Mouse (Mus musculus) adrenal gland, adult 8-10 months (tissue): ENCODE data around the gene Gatad1. TPM values are rescaled to one million over a fixed set of nuclear protein-coding genes. Genes with fewer than 3 reads are reported as not detected.
A peak's percentile ranks its signal among the peaks of the same experiment; 100 is the strongest.
"Not testable (repeated sequence)": the region's sequence is repeated elsewhere in the genome, so short reads cannot be mapped to it uniquely, and the experiment has no call there.

Experiments
- DNase-seq: peaks from one replicate; pipeline ENCODE4 v3.0.0; 2022
- microRNA-seq, 2 experiments: library from miRNA; unstranded; fragments of <30 nt; microRNA quantifications; one replicate each; pipeline ENCODE4 v1.2.0; 2022
- total RNA-seq, 4 experiments: library from RNA; stranded (reverse); gene quantifications; 2 replicates each; pipeline ENCODE4 v1.2.4; 2022

Gatad1 gene
- total RNA-seq, 4 experiments from 2014 or later: 131 to 156 (median 142) TPM

DNA sequence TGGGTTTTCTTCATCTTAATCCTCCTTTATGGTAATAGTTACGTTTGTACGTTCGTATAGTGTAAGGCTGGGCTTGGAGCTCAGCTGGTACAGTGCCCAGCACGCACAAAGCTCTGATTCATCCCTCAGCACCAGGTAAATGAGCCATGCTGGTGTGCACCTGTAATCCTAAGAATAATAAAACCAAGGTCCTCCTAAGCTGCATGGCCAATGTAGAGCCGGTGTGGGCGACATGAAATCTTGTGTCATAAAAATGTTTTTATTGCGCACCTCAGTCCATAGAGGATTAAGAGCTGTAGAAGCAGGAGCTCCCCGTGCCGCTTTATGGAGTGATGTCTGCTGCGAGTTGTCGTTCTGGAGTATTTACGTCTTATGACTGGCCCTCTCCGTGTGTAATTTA is 23.7 kb downstream of the Gatad1 start:
- DNase-seq: no peak

DNA sequence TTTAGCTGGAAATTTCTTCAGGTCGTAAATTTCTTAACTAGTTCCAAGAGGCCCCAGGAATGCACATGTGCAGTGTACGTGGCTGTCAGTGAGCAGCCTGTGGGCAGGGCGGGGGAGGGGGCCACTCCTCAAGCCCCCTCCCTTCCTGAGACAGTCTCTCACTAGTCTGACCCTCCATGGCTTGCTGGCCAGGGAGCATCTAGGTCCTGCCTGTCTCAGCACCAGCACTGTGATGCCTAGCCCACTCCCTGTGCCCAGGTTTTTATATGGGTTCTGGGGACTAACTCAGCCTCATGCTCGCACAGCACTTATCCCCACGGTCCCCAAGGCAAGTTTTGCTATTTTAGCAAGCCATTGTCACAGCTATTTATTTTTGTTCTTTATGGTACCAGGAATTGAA is 24.7 kb downstream of the Gatad1 start:
- DNase-seq: no peak

DNA sequence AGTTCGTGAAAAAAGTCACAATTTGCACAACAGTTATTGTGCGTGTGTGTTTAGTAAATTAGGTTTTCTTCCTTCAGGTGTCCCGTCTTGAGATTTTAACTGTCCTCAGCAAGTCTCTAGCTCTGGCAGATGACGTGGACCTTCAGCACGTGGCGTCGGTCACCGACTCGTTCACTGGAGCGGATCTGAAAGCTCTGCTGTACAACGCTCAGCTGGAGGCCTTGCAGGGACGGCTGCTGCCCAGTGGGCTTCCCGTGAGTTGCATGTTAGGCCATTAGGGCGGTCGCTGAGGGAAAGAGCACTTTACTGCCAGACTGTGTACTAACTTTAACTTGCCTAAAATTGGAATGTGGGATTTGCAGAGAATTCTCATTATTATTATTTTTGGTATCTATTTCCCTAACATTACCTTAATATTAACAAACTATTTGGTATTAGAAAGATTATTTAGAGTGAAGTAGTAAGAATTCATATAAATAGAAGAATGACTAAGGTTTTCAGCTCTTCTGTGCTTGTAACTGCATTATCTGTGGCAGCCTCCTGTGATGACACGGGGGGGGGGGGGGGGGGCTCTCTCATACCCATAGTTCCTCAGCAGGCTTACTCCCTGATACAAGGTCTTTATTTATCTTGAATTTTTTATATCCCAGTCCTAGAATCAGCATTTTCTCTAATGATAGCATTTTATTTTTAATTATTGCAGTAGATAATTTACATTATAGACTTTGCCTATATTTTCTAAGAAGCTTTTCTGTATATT is 25.3 kb downstream of the Gatad1 start:
- DNase-seq: no peak

DNA sequence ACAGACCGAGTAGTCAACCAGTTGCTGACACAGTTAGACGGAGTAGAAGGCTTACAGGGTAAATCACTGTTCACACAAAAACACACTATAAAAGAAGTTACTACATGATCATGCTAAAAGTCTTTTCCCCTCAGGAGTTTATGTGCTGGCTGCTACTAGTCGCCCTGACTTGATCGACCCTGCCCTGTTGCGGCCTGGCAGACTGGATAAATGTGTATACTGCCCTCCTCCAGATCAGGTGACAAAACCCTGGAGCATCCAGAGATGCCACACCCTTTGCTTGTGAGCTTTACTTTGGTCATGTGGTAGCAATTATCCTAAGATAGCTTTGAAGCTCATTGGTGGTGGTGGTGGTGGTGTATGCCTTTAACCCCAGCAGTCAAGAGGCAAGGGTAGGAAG is 26.9 kb downstream of the Gatad1 start:
- DNase-seq: no peak

DNA sequence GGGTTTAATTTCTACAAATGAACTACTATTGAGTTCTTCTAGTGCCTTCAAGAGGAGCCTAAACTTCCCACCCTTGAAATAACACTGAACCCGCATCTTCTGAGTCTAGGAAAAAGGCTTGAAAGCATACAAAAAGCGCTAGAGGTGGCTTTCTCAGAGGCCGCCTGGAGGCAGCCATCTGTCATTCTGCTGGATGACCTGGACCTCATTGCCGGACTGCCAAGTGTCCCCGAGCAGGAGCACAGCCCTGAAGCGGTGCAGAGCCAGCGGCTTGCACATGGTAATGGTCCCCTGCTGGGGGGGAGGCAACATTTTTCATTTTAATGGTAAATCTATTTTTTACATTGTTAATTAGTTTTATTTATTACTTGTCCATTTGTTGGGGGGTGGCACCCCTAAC is 36.5 kb downstream of the Gatad1 start:
- DNase-seq: no peak

DNA sequence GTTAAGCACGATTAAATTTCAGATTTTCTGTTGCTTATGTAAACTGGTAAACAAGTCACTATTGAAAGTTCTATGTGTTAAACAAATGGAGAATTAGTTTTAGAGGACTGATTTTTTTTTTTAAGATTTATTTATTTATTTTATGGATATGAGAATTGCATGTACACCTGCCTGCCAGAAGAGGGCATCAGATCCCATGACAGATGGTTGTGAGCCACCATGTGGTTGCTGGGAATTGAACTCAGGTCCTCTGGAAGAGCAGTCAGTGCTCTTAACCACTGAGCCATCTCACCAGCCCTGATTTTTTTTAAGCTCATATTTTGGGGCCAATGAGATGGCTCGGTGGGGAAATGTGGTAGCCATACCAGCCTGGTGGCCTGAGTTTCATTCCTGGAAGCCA is 45.1 kb downstream of the Gatad1 start:
- DNase-seq: not testable (repeated sequence)

DNA sequence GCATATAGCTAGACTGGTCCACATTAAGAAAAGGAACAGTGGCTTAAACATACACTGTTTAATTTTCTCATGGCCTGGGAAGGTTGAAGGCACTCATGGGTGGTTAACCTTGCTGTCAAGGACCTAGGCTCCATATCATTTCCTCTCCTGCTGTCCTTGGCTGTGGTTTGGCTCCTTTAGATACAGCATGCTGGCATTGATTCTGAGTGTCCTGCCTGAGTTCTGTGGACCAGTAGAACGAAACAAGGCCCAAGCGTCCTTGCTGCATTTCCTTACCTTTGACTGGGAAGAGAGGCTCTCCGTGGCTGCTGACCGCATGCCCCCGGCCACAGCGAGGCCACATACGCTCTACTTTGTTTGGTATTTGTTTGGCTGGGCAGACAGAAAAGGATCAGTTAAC is 47.7 kb downstream of the Gatad1 start:
- peak; percentile 34 for DNase-seq

DNA sequence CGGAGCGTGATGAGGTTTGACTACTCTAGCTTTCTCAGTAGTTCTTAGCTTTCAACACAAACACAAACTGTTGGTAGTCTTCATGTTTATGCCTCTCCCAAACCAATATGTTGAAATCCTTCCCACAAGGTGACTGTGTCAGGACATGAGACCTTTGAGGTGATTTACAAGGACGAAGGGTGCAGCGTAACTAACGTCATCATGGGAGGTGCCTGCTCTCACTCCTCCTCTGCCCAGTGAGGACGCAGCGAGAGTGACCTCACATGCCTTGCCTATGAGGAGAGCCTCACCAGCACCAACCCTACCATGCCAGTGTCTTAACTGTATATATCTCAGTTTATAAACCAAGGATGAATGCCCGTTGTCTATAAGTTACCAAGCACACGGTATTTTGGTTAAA is 49.9 kb downstream of the Gatad1 start:
- peak; percentile 59 for DNase-seq

DNA sequence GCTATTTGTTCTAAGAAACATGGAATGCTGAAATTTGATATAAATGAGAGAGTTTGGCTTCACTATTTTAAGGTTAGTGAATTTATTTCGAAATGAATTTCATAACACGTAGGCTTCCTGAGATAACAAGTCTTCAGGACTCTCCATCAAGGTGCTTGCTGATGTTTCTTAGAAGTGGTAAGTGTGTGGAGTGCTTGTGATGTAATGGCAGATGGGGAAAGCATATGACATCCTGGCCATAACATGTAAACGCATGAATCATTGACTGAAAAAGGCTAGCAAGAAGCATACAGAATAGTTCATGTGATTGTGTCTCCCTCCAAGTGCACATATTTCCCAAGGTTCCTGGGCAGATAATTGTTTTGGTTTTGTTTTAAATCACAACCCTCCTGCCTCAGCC is 56.2 kb downstream of the Gatad1 start:
- no peak for DNase-seq

DNA sequence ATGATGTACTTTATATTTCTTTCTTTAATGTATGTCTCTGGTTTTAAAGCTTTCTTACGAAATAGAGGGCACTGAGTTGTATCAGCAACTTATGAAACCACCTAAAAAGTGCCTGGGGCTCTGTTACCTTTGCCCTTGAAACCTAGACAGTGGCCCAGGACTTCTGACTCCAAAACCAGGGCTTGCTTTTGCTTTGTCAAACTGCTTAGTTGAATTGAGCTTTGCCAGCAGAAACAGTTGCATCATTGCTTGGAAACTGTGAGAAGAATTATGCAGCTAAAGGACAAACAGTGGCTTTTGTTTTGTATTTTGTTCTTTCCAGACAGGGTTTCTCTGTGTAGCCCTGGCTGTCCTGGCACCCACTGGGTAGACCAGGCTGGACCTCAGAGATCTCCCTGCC is 56.7 kb downstream of the Gatad1 start:
- DNase-seq: no peak

DNA sequence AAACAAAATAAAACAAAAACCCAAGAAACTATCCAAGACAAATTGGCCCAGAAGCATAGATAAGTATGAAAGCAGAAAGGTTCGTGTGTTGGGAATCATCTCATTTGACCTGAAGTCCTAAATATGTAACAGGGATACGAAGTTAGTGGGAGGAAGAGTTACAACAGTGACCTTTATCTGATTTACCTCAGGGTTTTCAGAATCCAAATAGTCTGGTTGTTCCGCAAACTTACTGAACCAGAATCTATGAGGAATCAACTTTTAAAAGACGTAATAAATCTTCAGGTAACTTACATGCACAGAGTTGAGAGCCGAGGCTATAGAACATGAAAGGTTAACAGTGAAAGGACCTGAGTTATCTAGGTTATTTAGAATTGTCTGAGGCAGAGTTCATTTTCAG is 58.2 kb downstream of the Gatad1 start:
- no peak for DNase-seq

DNA sequence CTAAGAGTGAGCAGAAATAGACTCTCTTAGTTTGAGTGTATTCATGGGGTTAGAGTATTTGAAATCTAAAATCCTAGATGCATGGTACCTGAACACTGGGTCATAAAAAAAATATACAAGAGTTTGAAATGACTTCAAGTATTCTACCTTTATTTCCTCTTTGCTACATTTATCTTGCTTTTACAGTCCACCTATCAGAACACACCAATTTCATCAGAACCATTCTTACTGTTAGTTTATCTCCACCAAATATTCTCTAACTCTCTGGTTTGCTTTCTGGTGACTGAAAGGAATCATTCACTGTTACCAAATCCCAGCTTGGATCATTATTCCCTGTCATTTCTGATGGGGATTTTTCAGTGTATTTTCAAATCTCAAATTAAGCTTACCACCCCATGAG is 59.8 kb downstream of the Gatad1 start:
- no peak for DNase-seq

DNA sequence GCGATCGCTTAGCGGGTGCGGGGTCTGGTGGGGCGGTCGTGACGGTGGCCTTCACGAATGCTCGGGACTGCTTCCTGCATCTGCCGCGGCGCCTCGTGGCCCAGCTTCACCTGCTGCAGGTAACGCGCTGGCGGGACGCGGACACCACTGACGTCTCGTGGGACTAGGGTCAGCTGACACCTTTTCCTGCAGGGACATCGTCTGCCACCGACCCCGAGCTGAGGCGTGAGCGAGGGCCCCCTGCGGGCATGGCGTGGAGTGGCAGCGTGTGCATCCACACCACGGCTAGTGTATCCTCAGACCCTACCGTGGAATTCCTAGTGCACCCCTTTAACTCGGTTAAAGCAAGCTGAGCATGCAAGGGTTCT is 60.6 kb downstream of the Gatad1 start, which contains the start of gene Rbm48:
Gene Rbm48, minus strand, starts transcription at position 187 of the 368 bp plus-strand sequence.
- peak; percentile 76 for DNase-seq

DNA sequence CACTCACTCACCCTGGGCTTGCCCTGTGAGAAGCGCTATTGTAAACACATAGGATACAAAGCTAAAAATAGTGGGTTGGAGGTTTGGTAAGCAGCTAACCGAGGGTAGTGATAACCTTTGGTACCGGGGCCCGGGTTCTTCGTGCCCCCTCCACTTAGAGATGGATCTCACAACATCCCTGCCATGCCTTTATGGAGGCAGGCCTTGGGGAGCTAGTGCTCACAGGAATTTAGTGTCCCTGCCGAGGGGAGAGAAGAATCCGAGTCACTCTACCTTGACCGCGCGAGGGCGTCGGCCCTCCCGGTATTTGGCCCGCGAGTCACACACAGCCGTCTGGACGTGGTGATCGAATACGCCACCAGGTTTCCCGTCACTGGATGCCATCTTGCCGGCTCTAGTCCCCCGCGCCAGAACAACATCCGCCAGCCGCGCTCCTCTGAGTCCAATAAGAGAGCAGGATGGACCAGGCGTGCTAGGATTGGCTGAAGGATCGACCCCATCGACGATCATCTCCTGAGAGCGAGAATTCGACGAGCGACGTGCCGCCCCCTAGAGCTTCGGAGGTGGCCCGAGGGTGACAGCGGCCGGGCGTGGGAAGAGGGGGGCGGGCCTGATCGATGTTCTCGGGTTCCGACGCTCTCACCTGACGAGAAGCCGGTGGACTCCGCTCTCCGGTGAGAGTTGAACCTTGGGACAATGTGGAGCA is 61.1 kb downstream of the Gatad1 start, which contains the start of gene Pex1:
Gene Pex1, plus strand, starts transcription at position 374 of the 706 bp plus-strand sequence.
- DNase-seq: peak; percentile 95

Small RNAs within 50 kb of the gene (microRNA-seq; reads per million reads assigned to microRNA genes)
- 0 reads per million in 2 experiments for gene Gm22926
- gene Gm26238: 0 reads per million in 2 experiments

Other genes starting within 250 kb of the Gatad1 start
- gene Fam133b, start 113.4 kb downstream of the Gatad1 start, total RNA-seq: 10 to 100 TPM; 27.9 to 44.7 (median 32.1) TPM
- gene 1700109H08Rik, start 85.6 kb downstream of the Gatad1 start, total RNA-seq: 10 to 100 TPM in 1 of 4 experiments, 1 to 10 TPM in 3; 2.7 to 11.1 (median 4.4) TPM
- gene Pex1, start 61.1 kb downstream of the Gatad1 start, total RNA-seq: 10 to 100 TPM; 29.4 to 42.8 (median 31.9) TPM
- 10 to 100 TPM in 3 of 4 experiments, 1 to 10 TPM in 1; 9.9 to 14.8 (median 12.6) TPM for gene Rbm48, start 60.6 kb downstream of the Gatad1 start, total RNA-seq
- not detected for gene Tmbim7, start 6.0 kb downstream of the Gatad1 start, total RNA-seq
- 10 to 100 TPM; 64.7 to 83.4 (median 71.4) TPM for gene Ankib1, start 145.7 kb upstream of the Gatad1 start, total RNA-seq
- 10 to 100 TPM; 52.7 to 78.7 (median 59.3) TPM for gene Krit1, start 146.0 kb upstream of the Gatad1 start, total RNA-seq
- under 1 TPM in 3 of 4 experiments, not detected in 1; 0.10 to 0.19 (median 0.15) TPM for gene Lrrd1, start 188.0 kb upstream of the Gatad1 start, total RNA-seq
- gene Mterf1a, start 236.7 kb upstream of the Gatad1 start, total RNA-seq: 10 to 100 TPM in 1 of 4 experiments, 1 to 10 TPM in 3; 6.4 to 11.1 (median 7.9) TPM